Mouse (Mus musculus): ENCODE data around the gene Leng9. TPM values are rescaled to one million over a fixed set of nuclear protein-coding genes. Genes with fewer than 3 reads are reported as not detected.
"Not testable (repeated sequence)": the region's sequence is repeated elsewhere in the genome, so short reads cannot be mapped to it uniquely, and the experiment has no call there.

Gene Leng9
- 10 to 100 TPM in 1 of 2 experiments, 1 to 10 TPM in 1; 7.5 to 12.3 TPM for polyA plus RNA-seq (2017; shearing (Covaris generic))

GRCm38 (mm10) chr7:4150059-4150541 lies at the start of gene Leng9:
Gene Leng9, minus strand, starts transcription at chr7:4150374.
- peak; percentile 35 for ATAC-seq

GRCm38 (mm10) chr7:4178438-4178837 lies 28.3 kb upstream of the Leng9 start:
- ATAC-seq, result no peak

GRCm38 (mm10) chr7:4170193-4170938 lies 20.2 kb upstream of the Leng9 start:
- no peak for ATAC-seq

GRCm38 (mm10) chr7:4167098-4167497 lies 16.9 kb upstream of the Leng9 start:
- ATAC-seq, result no peak

- ATAC-seq, result no peak
Measured at GRCm38 (mm10) chr7:4165286-4165685, 15.1 kb upstream of the Leng9 start.

GRCm38 (mm10) chr7:4164090-4164910 lies 14.1 kb upstream of the Leng9 start, which contains the start of gene Cdc42ep5:
Gene Cdc42ep5, minus strand, starts transcription at chr7:4164860.
- ATAC-seq, result no peak

- ATAC-seq, result no peak
Measured at GRCm38 (mm10) chr7:4163571-4164072, 13.4 kb upstream of the Leng9 start.

- not testable (repeated sequence) for ATAC-seq
Measured at GRCm38 (mm10) chr7:4161596-4161995, 11.4 kb upstream of the Leng9 start.

- no peak for ATAC-seq
Measured at GRCm38 (mm10) chr7:4154976-4155375, 4.8 kb upstream of the Leng9 start.

GRCm38 (mm10) chr7:4154356-4154755 lies 4.2 kb upstream of the Leng9 start:
- no peak for ATAC-seq

GRCm38 (mm10) chr7:4151241-4151640 lies 1.1 kb upstream of the Leng9 start:
- no peak for ATAC-seq

GRCm38 (mm10) chr7:4150811-4151221 lies 642 bp upstream of the Leng9 start:
- ATAC-seq, result no peak

GRCm38 (mm10) chr7:4149209-4150054 lies 742 bp downstream of the Leng9 start:
- ATAC-seq, result peak; percentile 71

GRCm38 (mm10) chr7:4148341-4149208 lies 1.6 kb downstream of the Leng9 start:
- ATAC-seq, result peak; percentile 40

- ATAC-seq, result no peak
Measured at GRCm38 (mm10) chr7:4147836-4148235, 2.3 kb downstream of the Leng9 start.

- ATAC-seq, result no peak
Measured at GRCm38 (mm10) chr7:4147371-4147770, 2.8 kb downstream of the Leng9 start.

GRCm38 (mm10) chr7:4146241-4147180 lies 3.7 kb downstream of the Leng9 start:
- ATAC-seq, result no peak

GRCm38 (mm10) chr7:4145552-4146190 lies 4.5 kb downstream of the Leng9 start:
- no peak for ATAC-seq

GRCm38 (mm10) chr7:4144766-4145551 lies 5.2 kb downstream of the Leng9 start:
- ATAC-seq, result no peak

Measured in CD4-positive, CD25-positive, alpha-beta regulatory T cell, adult 4 months (primary cell).